Mouse (Mus musculus): Measurements from ENCODE around the gene Sirt5. TPM values are rescaled to one million over a fixed set of nuclear protein-coding genes. Genes with fewer than 3 reads are reported as not detected.

Gene Sirt5
- polyA plus RNA-seq, 1 experiment = 3.3 TPM

DNA sequence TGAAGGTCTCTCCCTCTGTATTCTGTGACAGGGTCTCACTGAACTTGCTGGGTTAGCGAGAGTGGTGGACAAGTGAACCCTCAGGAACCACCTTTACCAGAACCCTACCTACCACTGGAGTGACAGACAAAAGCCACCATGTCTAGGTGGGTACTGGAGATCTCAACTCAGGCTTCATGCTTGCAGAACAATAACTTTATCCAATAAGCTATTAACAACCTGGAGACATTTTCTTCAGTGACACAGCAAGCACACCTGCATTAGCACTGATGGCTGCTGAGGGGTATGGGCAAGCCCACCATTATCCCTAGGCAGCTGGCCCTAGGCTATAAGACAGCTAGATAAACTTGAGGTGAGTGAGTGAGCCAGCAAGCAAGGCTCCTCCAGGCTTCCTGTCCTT is 75.1 kb downstream of the Sirt5 start:
- Histone ChIP-seq H3K4me3 (ENCODE audit: insufficient read depth, poor library complexity, severe bottlenecking) (no peak overlapping the region), H3K79me2 (ENCODE audit: control insufficient read depth, insufficient read depth) (peaks cover 99% of the 10 kb centered on the region), H3K27me3 (ENCODE audit: control insufficient read depth, insufficient read depth, insufficient read length) (no peaks in the 10 kb centered on the region), H3K79me3 (ENCODE audit: low read depth) (peaks cover 74% of the 10 kb centered on the region), H3K36me3 (ENCODE audit: control insufficient read depth, insufficient read depth) (no peaks in the 10 kb centered on the region), H3ac (ENCODE audit: control insufficient read depth, insufficient read length, low read depth) (no peak overlapping the region)
- TF ChIP-seq MYOG (IDR thresholded peaks at IDR 0.05; ENCODE audit: control insufficient read depth, extremely low read depth, insufficient read length) = no peak
- no peak for TF ChIP-seq MAX (IDR thresholded peaks at IDR 0.05)
- TF ChIP-seq MYOD1 (IDR thresholded peaks at IDR 0.05; ENCODE audit: control insufficient read depth, insufficient read length, low read depth) = no peak
- no peak for TF ChIP-seq USF1 (IDR thresholded peaks at IDR 0.05; ENCODE audit: low read depth)
- TF ChIP-seq CEBPB (IDR thresholded peaks at IDR 0.05; ENCODE audit: low read depth) = no peak
- no peak for TF ChIP-seq CTCF (IDR thresholded peaks at IDR 0.05; ENCODE audit: control insufficient read depth, insufficient read depth, insufficient read length)
- TF ChIP-seq FOSL1 (IDR thresholded peaks at IDR 0.05; ENCODE audit: insufficient read depth, low read length, poor library complexity, severe bottlenecking) = no peak

DNA sequence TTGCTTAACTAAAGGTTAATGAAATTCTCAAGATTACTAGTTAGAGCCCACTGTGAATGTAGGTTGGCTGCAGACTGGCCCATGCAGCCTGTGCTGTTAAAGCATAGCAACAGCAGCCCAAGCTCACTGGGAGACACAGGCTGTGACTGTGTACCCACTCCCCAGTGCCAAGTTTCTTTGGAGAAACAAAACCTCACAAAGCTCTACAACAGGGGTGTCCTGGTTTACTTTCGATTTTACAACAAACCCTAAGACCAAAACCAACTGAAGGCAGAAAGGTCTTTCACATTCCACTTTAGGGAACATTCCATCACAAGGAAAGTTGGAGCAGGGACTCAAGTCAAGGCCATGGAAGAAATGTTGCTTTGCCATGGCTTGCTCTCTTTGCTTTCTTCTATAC is 77.3 kb downstream of the Sirt5 start:
- Histone ChIP-seq H3K79me3 (ENCODE audit: low read depth) (peaks cover 75% of the 10 kb centered on the region), H3K27me3 (ENCODE audit: control insufficient read depth, insufficient read depth, insufficient read length) (no peaks in the 10 kb centered on the region)
- TF ChIP-seq MYOD1 (IDR thresholded peaks at IDR 0.05; ENCODE audit: control insufficient read depth, insufficient read length, low read depth) = no peak
- TF ChIP-seq MAX (IDR thresholded peaks at IDR 0.05) = no peak
- no peak for TF ChIP-seq MYOG (IDR thresholded peaks at IDR 0.05; ENCODE audit: control insufficient read depth, extremely low read depth, insufficient read length)
- no peak for TF ChIP-seq CTCF (IDR thresholded peaks at IDR 0.05; ENCODE audit: control insufficient read depth, insufficient read depth, insufficient read length)
- TF ChIP-seq USF1 (IDR thresholded peaks at IDR 0.05; ENCODE audit: low read depth) = no peak
- no peak for TF ChIP-seq FOSL1 (IDR thresholded peaks at IDR 0.05; ENCODE audit: insufficient read depth, low read length, poor library complexity, severe bottlenecking)
- TF ChIP-seq CEBPB (IDR thresholded peaks at IDR 0.05; ENCODE audit: low read depth) = no peak

GRCm38 (mm10) chr13:43443706-43444105 is 78.4 kb downstream of the Sirt5 start:
- Histone ChIP-seq H3K79me2 (ENCODE audit: control insufficient read depth, insufficient read depth) (peaks cover 98% of the 10 kb centered on the region), H3K4me3 (ENCODE audit: insufficient read depth, poor library complexity, severe bottlenecking) (no peak overlapping the region), H3K36me3 (ENCODE audit: control insufficient read depth, insufficient read depth) (no peaks in the 10 kb centered on the region), H3K79me3 (ENCODE audit: low read depth) (peaks cover 79% of the 10 kb centered on the region), H3K27me3 (ENCODE audit: control insufficient read depth, insufficient read depth, insufficient read length) (no peaks in the 10 kb centered on the region), H3ac (ENCODE audit: control insufficient read depth, insufficient read length, low read depth) (no peak overlapping the region)
- no peak for TF ChIP-seq MYOG (IDR thresholded peaks at IDR 0.05; ENCODE audit: control insufficient read depth, extremely low read depth, insufficient read length)
- TF ChIP-seq CTCF (IDR thresholded peaks at IDR 0.05; ENCODE audit: control insufficient read depth, insufficient read depth, insufficient read length) = no peak
- TF ChIP-seq CEBPB (IDR thresholded peaks at IDR 0.05; ENCODE audit: low read depth) = no peak
- no peak for TF ChIP-seq FOSL1 (IDR thresholded peaks at IDR 0.05; ENCODE audit: insufficient read depth, low read length, poor library complexity, severe bottlenecking)
- TF ChIP-seq USF1 (IDR thresholded peaks at IDR 0.05; ENCODE audit: low read depth) = no peak
- TF ChIP-seq MYOD1 (IDR thresholded peaks at IDR 0.05; ENCODE audit: control insufficient read depth, insufficient read length, low read depth) = no peak
- no peak for TF ChIP-seq MAX (IDR thresholded peaks at IDR 0.05)

More for the DNA sequence above, 77.3 kb downstream of the Sirt5 start:
- Histone ChIP-seq H3ac (ENCODE audit: control insufficient read depth, insufficient read length, low read depth) (no peak overlapping the region), H3K36me3 (ENCODE audit: control insufficient read depth, insufficient read depth) (no peaks in the 10 kb centered on the region), H3K79me2 (ENCODE audit: control insufficient read depth, insufficient read depth) (peaks cover 98% of the 10 kb centered on the region), H3K4me3 (ENCODE audit: insufficient read depth, poor library complexity, severe bottlenecking) (no peak overlapping the region)

DNA sequence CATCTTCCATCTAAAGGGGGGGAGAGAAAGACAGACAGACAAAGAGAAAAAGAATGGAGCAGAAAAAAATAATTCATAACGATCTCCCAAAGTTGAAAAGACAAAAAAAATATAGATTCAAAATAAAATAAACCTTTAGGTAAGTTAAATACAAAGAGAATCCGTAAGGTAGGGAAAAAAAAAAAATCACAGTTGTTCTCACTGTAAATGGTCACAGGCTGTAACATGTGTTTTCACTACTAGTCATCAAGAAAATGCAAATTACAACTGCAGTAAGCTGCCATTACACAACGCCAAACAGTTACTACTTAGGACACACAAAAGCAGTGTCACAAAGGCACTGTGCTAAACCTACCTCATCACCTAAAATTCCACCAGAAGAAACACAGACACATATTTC is 79.4 kb downstream of the Sirt5 start:
- Histone ChIP-seq H3ac (ENCODE audit: control insufficient read depth, insufficient read length, low read depth) (no peak overlapping the region), H3K79me3 (ENCODE audit: low read depth) (peaks cover 78% of the 10 kb centered on the region), H3K79me2 (ENCODE audit: control insufficient read depth, insufficient read depth) (peaks cover 98% of the 10 kb centered on the region), H3K27me3 (ENCODE audit: control insufficient read depth, insufficient read depth, insufficient read length) (no peaks in the 10 kb centered on the region), H3K4me3 (ENCODE audit: insufficient read depth, poor library complexity, severe bottlenecking) (no peak overlapping the region), H3K36me3 (ENCODE audit: control insufficient read depth, insufficient read depth) (no peaks in the 10 kb centered on the region)
- TF ChIP-seq MAX (IDR thresholded peaks at IDR 0.05) (no peak), USF1 (IDR thresholded peaks at IDR 0.05; ENCODE audit: low read depth) (no peak), MYOG (IDR thresholded peaks at IDR 0.05; ENCODE audit: control insufficient read depth, extremely low read depth, insufficient read length) (no peak), CTCF (IDR thresholded peaks at IDR 0.05; ENCODE audit: control insufficient read depth, insufficient read depth, insufficient read length) (no peak), FOSL1 (IDR thresholded peaks at IDR 0.05; ENCODE audit: insufficient read depth, low read length, poor library complexity, severe bottlenecking) (no peak), CEBPB (IDR thresholded peaks at IDR 0.05; ENCODE audit: low read depth) (no peak), MYOD1 (IDR thresholded peaks at IDR 0.05; ENCODE audit: control insufficient read depth, insufficient read length, low read depth) (no peak)

Other genes with a start within 250 kb of the Sirt5 start
- 15.9 TPM for gene Tbc1d7, start 194.0 kb upstream of the Sirt5 start, polyA plus RNA-seq (2012; fragmentation: generic; extraction: Trizol)
- 10.3 TPM for gene Gfod1, start 61.3 kb upstream of the Sirt5 start, polyA plus RNA-seq (2012; fragmentation: generic; extraction: Trizol)
- gene Nol7, start 32.9 kb downstream of the Sirt5 start, polyA plus RNA-seq (2012; fragmentation: generic; extraction: Trizol) = 94.1 TPM
- 17.6 TPM for gene Ranbp9, start 115.8 kb downstream of the Sirt5 start, polyA plus RNA-seq (2012; fragmentation: generic; extraction: Trizol)
- 4.8 TPM for gene Mcur1, start 194.7 kb downstream of the Sirt5 start, polyA plus RNA-seq (2012; fragmentation: generic; extraction: Trizol)

All from C2C12 (cell line).